Mouse (Mus musculus) G1E (cell line): ENCODE measurements around the gene Klhl42.

Source experiments
- CTCF ChIP-seq: IDR thresholded peaks from 2 replicates; pipeline ENCODE4 v1.5.1; 2012; ENCODE audit warnings: low read depth, low read length, inconsistent platforms, mixed read lengths
- GATA1 ChIP-seq: IDR thresholded peaks from 2 replicates; pipeline ENCODE4 v1.6.1; 2012; ENCODE audit warnings: borderline replicate concordance, low read length, inconsistent platforms, mixed read lengths
- POLR2AphosphoS5 ChIP-seq: IDR thresholded peaks from 2 replicates; pipeline ENCODE4 v1.6.1; 2012; ENCODE audit warnings: low read depth, low read length, inconsistent platforms; ENCODE audit not compliant: insufficient replicate concordance
- TAL1 ChIP-seq: conservative IDR thresholded peaks from 2 replicates; pipeline ENCODE4 v1.6.1; 2012; ENCODE audit warnings: low read depth, low read length, inconsistent platforms, mixed read lengths

- TF ChIP-seq CTCF (no peak), POLR2AphosphoS5 (no peak), TAL1 (no peak), GATA1 (no peak)
Measured at GRCm38 (mm10) chr6:147145753-147146152, 54.6 kb downstream of the Klhl42 start.
